Mouse (Mus musculus): ENCODE results near the gene Mchr1. TPM values are rescaled to one million over a fixed set of nuclear protein-coding genes. Genes with fewer than 3 reads are reported as not detected.

Mchr1 gene
- not detected for total RNA-seq (2023)

DNA sequence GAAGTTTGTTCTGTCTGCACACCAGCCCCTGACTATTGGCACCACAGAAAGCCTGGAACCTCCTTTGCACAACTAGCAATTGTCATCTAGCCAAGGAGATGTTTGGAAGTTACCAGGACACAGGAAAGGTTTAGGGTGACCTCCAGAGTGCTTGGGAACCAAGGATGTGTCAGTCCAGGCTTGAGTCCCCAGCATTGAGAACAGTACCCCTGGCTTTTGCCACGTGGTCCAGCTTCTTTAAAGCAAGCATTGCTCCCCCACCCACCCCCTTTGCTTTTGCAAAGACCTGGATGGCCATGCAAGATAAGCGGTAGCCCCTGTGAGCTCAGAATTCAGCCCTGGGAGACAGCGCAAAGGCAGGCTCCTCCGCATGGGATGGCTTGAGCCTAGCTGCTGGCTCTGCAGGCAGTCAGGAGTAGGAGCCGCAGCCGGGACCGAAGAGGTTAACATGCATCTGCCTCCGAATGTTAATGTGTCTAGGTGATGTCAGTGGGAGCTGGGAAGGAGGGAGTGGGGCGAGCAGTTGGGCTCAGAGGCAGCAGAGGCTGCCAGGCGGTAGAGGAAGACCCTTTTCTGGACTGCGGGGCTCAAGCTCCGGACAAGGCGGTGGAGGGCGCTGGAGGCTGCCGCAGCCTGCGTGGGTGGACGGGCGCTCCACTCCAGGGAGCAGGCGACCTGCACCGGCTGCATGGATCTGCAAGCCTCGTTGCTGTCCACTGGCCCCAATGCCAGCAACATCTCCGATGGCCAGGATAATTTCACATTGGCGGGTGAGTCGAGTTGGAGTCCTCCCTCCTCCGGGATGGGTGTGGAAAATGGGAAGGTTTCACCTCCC, at the start of gene Mchr1:
Gene Mchr1, plus strand, starts transcription at position 414 of the 835 bp plus-strand sequence.

GRCm38 (mm10) chr15:81190630-81191178, 44.6 kb upstream of the Mchr1 start, which contains the start of gene Mrtfa:
TSS of gene Mrtfa (minus strand) at chr15:81190757.

Other genes with a start within 250 kb of the Mchr1 start
- 197 TPM for gene Mrtfa, start 44.7 kb upstream of the Mchr1 start, total RNA-seq (2023)
- 32.8 TPM for gene Slc25a17, start 125.3 kb downstream of the Mchr1 start, total RNA-seq (2023)
- gene St13, start 164.6 kb downstream of the Mchr1 start, total RNA-seq (2023) = 85.1 TPM
- gene Xpnpep3, start 164.6 kb downstream of the Mchr1 start, total RNA-seq (2023) = 14.7 TPM
- gene Dnajb7, start 172.8 kb downstream of the Mchr1 start, total RNA-seq (2023) = not detected
- gene Rbx1, start 230.8 kb downstream of the Mchr1 start, total RNA-seq (2023) = 96.4 TPM